Mouse (Mus musculus) forebrain, embryonic 13.5 days (tissue): ENCODE measurements around the gene Slc29a1. TPM values are rescaled to one million over a fixed set of nuclear protein-coding genes. Genes with fewer than 3 reads are reported as not detected.

Experiments used
- ATAC-seq: fragments of 200-750 bp; cut with Nextera tagmentation; 2 replicates; pipeline ENCODE4 v1.8.0; 2017
- H3K27ac ChIP-seq: fragments of 300-500 bp; sonication (generic); 2 replicates; pipeline ENCODE4 v1.5.1; 2015; ENCODE audit warnings: inconsistent platforms, mild to moderate bottlenecking, moderate library complexity
- H3K27me3 ChIP-seq: fragments of 300-500 bp; sonication (generic); 2 replicates; pipeline ENCODE4 v1.6.1; 2015; ENCODE audit warnings: mild to moderate bottlenecking, inconsistent platforms
- H3K36me3 ChIP-seq: fragments of 300-500 bp; sonication (generic); 2 replicates; pipeline ENCODE4 v1.6.1; 2015; ENCODE audit warnings: mild to moderate bottlenecking, inconsistent platforms; ENCODE audit not compliant: poor library complexity, severe bottlenecking
- H3K4me1 ChIP-seq: fragments of 300-500 bp; sonication (generic); 2 replicates; pipeline ENCODE4 v1.6.1; 2015; ENCODE audit warnings: inconsistent platforms
- H3K4me2 ChIP-seq: fragments of 300-500 bp; sonication (generic); 2 replicates; pipeline ENCODE4 v1.6.1; 2015; ENCODE audit warnings: inconsistent platforms, mild to moderate bottlenecking, moderate library complexity
- H3K4me3 ChIP-seq: fragments of 300-500 bp; sonication (generic); 2 replicates; pipeline ENCODE4 v1.5.1; 2015; ENCODE audit warnings: mild to moderate bottlenecking, inconsistent platforms
- H3K9ac ChIP-seq: fragments of 300-500 bp; sonication (generic); 2 replicates; pipeline ENCODE4 v1.6.1; 2015; ENCODE audit warnings: mild to moderate bottlenecking, inconsistent platforms
- H3K9me3 ChIP-seq: fragments of 300-500 bp; sonication (generic); replicated peaks from 2 replicates; pipeline ENCODE4 v1.6.1; 2016; ENCODE audit warnings: inconsistent platforms
- WGBS: fragments of 180-500 bp; shearing (Covaris S2); methylation state at CpG from one replicate; pipeline ENCODE4 v1.1.7; 2015; 5-methylcytosine and 5-hydroxymethylcytosine counted together
- polyA plus RNA-seq: library from polyadenylated mRNA; unstranded; fragments of >200 nt; fragmentation: Nextera tagmentation; extraction: Ambion mirVana; gene quantifications from 2 replicates; pipeline ENCODE4 v1.2.1, GENCODE M21; 2015

The Slc29a1 gene
- polyA plus RNA-seq, 1 experiment from 2014 or later: 47.2 TPM

DNA sequence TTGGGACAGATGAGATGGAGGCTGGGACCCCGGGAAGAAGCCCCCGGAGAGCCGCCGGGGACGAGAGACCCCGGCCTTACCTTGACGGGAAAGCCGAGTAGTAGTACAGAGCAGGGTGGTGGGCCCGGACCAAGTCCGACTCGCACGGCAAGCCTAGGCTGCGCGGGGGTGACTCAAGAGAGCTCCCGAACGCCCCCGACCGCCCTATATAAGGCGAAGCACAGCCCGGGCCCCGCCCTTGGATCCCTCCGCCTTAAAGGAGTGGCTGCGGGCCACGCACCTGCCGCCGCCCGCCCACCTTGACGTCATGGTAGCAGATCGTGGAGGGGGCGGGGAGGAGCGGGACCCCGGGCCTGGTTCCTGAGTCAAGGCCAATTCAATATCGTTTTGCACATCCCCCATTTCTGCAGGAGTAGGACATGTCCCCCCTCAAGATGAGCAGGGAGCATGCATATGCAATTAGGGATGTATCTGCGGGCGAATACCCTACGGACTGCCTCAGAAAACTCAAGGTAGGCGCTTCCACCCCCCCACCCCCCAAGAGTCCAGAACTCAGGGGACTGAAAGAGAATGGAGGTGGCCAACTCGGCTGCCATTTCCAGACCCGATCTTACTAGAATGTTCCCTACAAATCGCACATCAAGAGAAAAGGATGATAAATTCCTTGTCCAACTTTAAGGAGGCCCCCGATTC, 26.2 kb downstream of the Slc29a1 start, which contains the start of gene Hsp90ab1:
Gene Hsp90ab1 (minus strand): TSS at position 185 of the 693 bp plus-strand sequence.
- H3K36me3 ChIP-seq: peaks cover 35% of the 10 kb centered on the region
- no peaks in the 10 kb centered on the region for H3K9me3 ChIP-seq
- no peaks in the 10 kb centered on the region for H3K27me3 ChIP-seq
- H3K27ac ChIP-seq: peak within 1 kb of the TSS; percentile 99
- H3K4me2 ChIP-seq: peak within 1 kb of the TSS; percentile 91
- H3K4me1 ChIP-seq: peaks cover 51% of the 10 kb centered on the region
- H3K4me3 ChIP-seq: peak within 1 kb of the TSS; percentile 99
- peak within 1 kb of the TSS; percentile 99 for H3K9ac ChIP-seq
- ATAC-seq: peak; percentile 81
- under 1% methylated on average over 40 of the region's 41 CpGs for WGBS

DNA sequence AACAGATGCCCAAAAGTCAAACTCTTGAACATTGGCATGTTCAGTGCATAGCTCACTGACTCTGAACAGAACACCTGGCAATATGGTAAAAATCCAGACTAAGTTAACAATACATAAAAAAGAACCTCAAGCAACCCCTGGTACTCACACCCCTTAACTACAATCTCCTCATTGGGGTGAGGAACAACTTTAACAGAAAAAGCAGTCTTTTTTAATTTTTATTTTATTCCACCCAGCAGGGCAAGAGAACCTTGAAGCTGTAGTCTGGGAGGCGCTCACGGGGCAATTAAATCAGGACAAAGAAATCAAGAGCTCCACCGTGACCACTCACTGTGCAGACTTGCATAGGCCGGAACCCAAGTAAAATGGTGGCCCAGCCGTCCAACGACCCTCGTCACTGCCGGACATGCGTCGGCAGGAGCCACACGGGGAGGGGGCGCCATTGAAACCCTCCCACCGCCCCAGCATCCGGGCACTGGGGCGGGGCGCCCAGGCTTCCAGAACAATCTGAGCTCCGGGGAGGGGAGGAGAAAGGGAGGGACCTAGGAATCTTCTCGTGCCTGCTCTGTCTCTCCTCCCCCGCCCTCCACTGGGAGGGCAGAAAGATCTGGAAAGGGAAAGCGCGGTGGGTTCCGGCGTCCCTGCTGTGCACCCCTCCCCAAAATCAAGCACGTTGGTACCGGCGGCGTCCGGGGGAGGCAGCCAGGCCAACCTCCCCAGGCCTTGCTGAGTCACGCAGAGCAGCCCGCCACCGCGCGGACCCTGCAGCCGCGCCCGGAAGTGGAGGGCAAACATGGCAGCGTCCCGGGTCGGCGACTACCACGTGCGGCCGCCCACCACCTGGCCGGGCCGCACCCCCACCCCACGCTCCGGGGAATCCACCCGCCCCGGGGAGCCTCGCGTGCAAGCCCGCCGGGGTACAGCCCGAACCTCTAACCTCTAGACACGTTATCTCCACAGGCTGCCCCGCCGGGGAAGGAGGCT, 27.0 kb downstream of the Slc29a1 start:
- Histone ChIP-seq H3K9me3 (no peaks in the 10 kb centered on the region), H3K9ac (peak overlapping the region; percentile 99), H3K27ac (peak overlapping the region; percentile 99), H3K36me3 (peaks cover 43% of the 10 kb centered on the region), H3K4me2 (peak overlapping the region; percentile 91), H3K27me3 (no peaks in the 10 kb centered on the region), H3K4me1 (peaks cover 57% of the 10 kb centered on the region), H3K4me3 (peak overlapping the region; percentile 99)
- WGBS: under 1% methylated on average over 55 of the region's 57 CpGs
- ATAC-seq: peak; percentile 56

DNA sequence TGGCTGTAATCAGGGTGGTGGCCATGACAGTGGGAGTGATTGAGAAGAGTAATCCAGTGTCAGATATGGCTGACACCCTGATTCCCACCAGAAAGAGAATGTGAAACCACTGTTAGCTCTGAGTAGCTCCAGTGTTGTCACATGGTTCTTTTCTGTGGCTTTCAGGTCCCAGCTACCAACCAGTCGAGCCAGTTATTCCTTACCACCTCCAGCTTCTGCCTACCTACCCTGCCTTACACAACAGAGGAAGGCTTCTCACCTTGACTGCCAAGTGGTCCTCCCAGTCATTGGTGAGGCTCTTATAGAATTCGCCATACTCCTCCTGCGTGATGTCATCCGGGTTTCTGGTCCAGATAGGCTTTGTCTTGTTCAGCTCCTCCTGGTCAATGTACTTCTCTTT, 29.4 kb downstream of the Slc29a1 start:
- Histone ChIP-seq H3K4me3 (no peak overlapping the region), H3K4me2 (no peak overlapping the region), H3K4me1 (peaks cover 71% of the 10 kb centered on the region), H3K36me3 (peaks cover 63% of the 10 kb centered on the region), H3K27me3 (no peaks in the 10 kb centered on the region), H3K27ac (no peak overlapping the region), H3K9me3 (no peaks in the 10 kb centered on the region), H3K9ac (no peak overlapping the region)
- no peak for ATAC-seq
- WGBS: 85% methylated on average over 4 of the region's 4 CpGs

DNA sequence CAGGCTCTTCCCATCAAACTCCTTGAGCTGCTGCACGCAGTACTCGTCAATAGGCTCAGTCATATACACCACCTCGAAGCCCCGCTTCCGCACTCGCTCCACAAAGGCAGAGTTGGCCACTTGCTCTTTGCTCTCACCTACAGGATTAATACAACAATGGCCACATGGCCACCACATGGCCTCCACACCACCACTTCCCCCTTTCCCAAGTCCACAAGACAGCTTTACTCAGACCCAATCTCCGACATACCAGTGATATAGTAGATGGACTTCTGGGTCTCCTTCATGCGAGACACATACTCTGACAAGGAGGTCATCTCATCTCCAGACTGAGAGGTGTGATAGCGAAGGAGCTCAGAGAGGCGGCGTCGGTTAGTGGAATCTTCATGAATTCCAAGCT, 30.4 kb downstream of the Slc29a1 start:
- H3K9me3 ChIP-seq: no peaks in the 10 kb centered on the region
- no peak overlapping the region for H3K4me2 ChIP-seq
- no peak for ATAC-seq
- WGBS: 87% methylated on average over 12 of the region's 12 CpGs
- no peak overlapping the region; the same call in 1 of the 2 replicates for H3K27ac ChIP-seq
- peaks cover 68% of the 10 kb centered on the region for H3K4me1 ChIP-seq
- no peaks in the 10 kb centered on the region for H3K27me3 ChIP-seq
- no peak overlapping the region; the same call in 1 of the 2 replicates for H3K9ac ChIP-seq
- no peak overlapping the region for H3K4me3 ChIP-seq
- H3K36me3 ChIP-seq: peaks cover 63% of the 10 kb centered on the region

DNA sequence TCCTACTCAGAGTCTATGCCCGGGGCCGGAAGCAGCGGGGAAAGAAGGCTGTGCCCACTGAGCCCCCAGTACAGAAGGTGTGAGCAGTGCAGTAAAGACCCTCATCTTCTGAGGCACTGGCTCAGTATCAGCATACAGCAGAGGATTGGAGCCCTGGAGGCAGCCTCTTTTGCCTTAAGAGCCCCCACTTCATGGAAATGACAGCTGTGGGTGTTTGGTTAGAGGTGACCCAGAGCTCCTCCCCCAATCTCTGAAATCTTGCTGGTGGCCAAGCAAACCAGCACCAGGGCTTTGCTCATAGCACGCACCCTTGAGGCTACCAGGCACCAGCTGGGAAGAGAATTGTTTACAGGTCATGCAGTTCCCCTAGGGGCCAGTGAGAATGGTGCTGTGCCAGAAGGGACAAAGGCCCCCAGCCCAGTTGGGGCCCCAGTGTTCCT, 32.2 kb downstream of the Slc29a1 start:
- Histone ChIP-seq H3K9ac (no peak overlapping the region), H3K4me1 (peaks cover 68% of the 10 kb centered on the region), H3K4me3 (no peak overlapping the region)

DNA sequence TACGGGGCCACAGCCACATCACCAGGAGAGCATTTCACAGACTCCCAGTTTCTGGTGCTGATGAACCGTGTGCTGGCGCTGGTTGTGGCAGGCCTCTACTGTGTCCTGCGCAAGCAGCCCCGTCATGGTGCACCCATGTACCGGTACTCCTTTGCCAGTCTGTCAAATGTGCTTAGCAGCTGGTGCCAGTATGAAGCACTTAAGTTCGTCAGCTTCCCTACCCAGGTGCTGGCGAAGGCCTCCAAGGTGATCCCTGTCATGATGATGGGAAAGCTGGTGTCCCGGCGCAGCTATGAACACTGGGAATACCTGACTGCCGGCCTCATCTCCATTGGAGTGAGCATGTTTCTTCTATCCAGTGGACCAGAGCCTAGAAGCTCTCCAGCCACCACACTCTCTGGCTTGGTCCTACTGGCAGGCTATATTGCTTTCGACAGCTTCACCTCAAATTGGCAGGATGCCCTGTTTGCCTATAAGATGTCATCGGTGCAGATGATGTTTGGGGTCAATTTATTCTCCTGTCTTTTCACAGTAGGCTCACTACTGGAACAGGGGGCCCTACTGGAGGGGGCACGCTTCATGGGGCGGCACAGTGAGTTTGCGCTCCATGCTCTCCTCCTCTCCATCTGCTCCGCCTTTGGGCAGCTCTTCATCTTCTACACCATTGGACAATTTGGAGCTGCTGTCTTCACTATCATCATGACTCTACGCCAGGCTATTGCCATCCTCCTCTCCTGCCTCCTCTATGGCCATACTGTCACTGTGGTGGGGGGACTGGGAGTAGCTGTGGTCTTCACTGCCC, 32.8 kb downstream of the Slc29a1 start:
- H3K27ac ChIP-seq: peak overlapping the region; percentile 61; the same call in 1 of the 2 replicates
- H3K27me3 ChIP-seq: no peaks in the 10 kb centered on the region
- peaks cover 63% of the 10 kb centered on the region for H3K4me1 ChIP-seq
- H3K4me2 ChIP-seq: 0 out of 2 replicates have a peak overlapping the region, but pooled peaks have one; percentile 1
- ATAC-seq: no peak
- WGBS: 68% methylated on average over 18 of the region's 18 CpGs
- H3K36me3 ChIP-seq: peaks cover 61% of the 10 kb centered on the region
- no peak overlapping the region for H3K4me3 ChIP-seq
- 0 out of 2 replicates have a peak overlapping the region, but pooled peaks have one; percentile 8 for H3K9ac ChIP-seq
- H3K9me3 ChIP-seq: no peaks in the 10 kb centered on the region

More for the DNA sequence above, 32.2 kb downstream of the Slc29a1 start:
- whole genome bisulfite sequencing: 32% methylated on average over 4 of the region's 4 CpGs
- no peak for ATAC-seq
- no peaks in the 10 kb centered on the region for H3K9me3 ChIP-seq
- peaks cover 63% of the 10 kb centered on the region for H3K36me3 ChIP-seq
- peak overlapping the region; percentile 61; the same call in 1 of the 2 replicates for H3K27ac ChIP-seq
- no peaks in the 10 kb centered on the region for H3K27me3 ChIP-seq
- H3K4me2 ChIP-seq: 0 out of 2 replicates have a peak overlapping the region, but pooled peaks have one; percentile 1

DNA sequence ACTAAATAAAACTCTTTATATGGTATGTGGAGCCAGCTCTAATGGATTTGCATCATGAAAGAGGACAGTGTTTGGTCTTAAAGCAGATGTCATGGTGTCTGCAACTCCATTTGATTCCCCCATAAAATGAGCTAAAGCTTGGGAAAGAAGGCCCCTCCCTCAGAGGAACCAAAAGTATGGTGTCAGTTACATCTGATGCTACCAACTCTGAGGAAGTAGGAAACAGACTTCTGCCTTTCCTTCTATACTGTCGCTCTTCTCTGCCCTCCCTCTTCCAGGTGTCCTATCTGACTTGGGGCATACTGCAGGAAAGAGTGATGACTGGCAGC, 33.4 kb downstream of the Slc29a1 start:
- H3K36me3 ChIP-seq: peaks cover 56% of the 10 kb centered on the region
- H3K27me3 ChIP-seq: no peaks in the 10 kb centered on the region
- H3K4me3 ChIP-seq: no peak overlapping the region
- H3K9ac ChIP-seq: no peak overlapping the region
- 0 out of 2 replicates have a peak overlapping the region, but pooled peaks have one; percentile 98 for H3K4me2 ChIP-seq
- no peak for ATAC-seq
- H3K27ac ChIP-seq: 0 out of 2 replicates have a peak overlapping the region, but pooled peaks have one; percentile 6
- H3K4me1 ChIP-seq: peaks cover 57% of the 10 kb centered on the region
- WGBS: 83% methylated on average over 1 of the region's 1 CpGs
- no peaks in the 10 kb centered on the region for H3K9me3 ChIP-seq

DNA sequence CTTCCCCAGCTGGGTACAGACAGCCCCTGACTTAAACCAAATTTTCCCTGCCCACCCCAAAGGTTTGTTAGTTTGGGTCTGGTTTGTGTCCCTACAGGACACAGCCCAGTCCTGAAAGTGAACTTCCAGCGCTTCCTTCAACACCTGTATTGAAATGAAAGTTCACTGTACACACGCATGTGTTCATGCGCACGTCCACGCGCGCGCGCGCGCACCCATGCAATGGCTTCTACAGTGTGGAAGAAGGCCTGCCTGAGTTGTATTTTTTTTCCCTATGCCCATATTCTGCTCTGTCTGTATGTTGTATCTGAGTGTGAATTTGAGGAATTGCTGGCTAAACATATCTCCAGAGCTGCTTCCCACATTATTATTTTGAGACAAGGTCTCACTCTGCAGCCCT, 34.3 kb downstream of the Slc29a1 start:
- Histone ChIP-seq H3K4me1 (peaks cover 48% of the 10 kb centered on the region), H3K9me3 (no peaks in the 10 kb centered on the region), H3K36me3 (peaks cover 47% of the 10 kb centered on the region), H3K4me3 (peak overlapping the region; percentile 80), H3K27ac (peak overlapping the region; percentile 78; the same call in 1 of the 2 replicates), H3K27me3 (no peaks in the 10 kb centered on the region), H3K9ac (peak overlapping the region; percentile 94), H3K4me2 (peak overlapping the region; percentile 98)
- ATAC-seq: no peak
- 92% methylated on average over 11 of the region's 11 CpGs for WGBS

DNA sequence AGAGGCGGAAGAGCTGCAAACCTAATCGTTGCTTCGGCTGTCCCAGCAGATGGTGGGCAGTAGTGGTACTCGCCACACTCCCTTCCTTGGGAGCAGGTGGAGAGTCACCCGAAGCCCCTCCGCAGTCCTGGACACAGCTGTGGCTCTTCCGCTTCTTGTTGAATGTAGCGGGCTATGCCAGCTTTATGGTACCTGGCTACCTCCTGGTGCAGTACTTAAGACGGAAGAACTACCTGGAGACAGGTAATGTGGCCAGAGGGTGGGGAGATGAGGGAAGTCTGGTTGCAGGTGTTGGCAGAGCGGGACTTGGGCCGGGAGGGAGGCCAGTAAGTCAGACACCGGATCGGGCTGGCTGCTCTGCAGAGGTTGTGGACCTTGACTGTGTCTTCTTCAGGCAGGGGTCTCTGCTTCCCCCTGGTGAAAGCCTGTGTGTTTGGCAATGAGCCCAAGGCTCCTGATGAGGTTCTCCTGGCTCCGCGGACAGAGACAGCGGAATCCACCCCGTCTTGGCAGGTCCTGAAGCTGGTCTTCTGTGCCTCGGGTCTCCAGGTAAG, 34.8 kb downstream of the Slc29a1 start:
- peaks cover 42% of the 10 kb centered on the region for H3K36me3 ChIP-seq
- peaks cover 43% of the 10 kb centered on the region for H3K4me1 ChIP-seq
- no peaks in the 10 kb centered on the region for H3K9me3 ChIP-seq
- ATAC-seq: no peak
- 8% methylated on average over 18 of the region's 18 CpGs for whole genome bisulfite sequencing
- H3K9ac ChIP-seq: peak overlapping the region; percentile 94
- peak overlapping the region; percentile 98 for H3K4me2 ChIP-seq
- no peaks in the 10 kb centered on the region for H3K27me3 ChIP-seq
- peak overlapping the region; percentile 78 for H3K27ac ChIP-seq
- H3K4me3 ChIP-seq: peak overlapping the region; percentile 80

DNA sequence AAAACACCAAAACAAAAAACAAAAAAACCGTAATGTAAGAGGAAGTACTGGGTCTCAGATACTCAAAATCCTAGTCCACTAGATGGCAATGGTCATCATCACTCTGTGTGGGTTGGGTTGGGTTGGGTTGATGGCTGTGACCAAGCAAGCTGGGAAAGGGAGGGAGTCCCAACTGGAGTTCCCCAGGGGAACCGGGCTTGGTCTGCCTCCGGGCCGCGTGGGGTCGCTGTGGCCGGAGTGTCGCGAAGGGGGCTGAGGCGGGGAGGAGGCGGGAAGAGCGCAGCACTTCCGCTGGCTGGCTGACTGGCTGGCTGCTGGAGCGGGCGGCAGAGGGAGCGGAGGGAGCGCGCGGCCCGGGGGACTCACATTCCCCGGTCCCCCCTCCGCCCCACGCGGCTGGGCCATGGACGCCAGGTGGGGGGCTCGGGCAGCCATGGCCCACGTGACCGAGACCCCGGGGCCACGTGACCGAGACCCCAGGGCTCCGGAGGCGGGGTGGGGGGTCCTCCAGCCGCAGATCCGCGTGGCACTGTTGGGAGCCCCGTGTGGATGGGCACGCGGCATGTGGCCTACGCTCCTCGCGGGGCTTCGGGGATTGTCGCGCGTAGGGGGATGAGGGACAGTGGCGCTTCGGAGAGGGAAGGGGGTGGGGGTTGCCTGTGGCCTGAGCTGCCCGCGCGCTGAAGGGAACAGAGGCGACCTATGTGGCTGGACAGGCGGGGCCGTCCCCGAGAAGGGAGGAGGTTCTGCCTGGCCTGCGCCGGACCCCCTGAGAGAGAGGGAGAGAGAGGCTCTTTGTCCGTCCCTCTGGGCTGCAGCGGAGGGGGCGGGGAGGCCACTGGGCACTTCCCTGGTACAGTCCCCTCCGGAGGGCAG, 35.5 kb downstream of the Slc29a1 start, which contains the start of gene Slc35b2:
Gene Slc35b2 (plus strand): TSS at position 220 of the 876 bp plus-strand sequence.
- under 1% methylated on average over 57 of the region's 61 CpGs for WGBS
- Histone ChIP-seq H3K4me1 (peaks cover 38% of the 10 kb centered on the region), H3K9ac (peak within 1 kb of the TSS; percentile 94)

More for the DNA sequence above, 35.5 kb downstream of the Slc29a1 start, which contains the start of gene Slc35b2:
- Histone ChIP-seq H3K36me3 (peaks cover 35% of the 10 kb centered on the region), H3K27ac (peak within 1 kb of the TSS; percentile 78), H3K4me3 (peak within 1 kb of the TSS; percentile 80), H3K9me3 (no peaks in the 10 kb centered on the region), H3K27me3 (no peaks in the 10 kb centered on the region), H3K4me2 (peak within 1 kb of the TSS; percentile 98)
- ATAC-seq: peak; percentile 87
